Mouse (Mus musculus) brain, adult 2 months (tissue): ENCODE measurements around the gene Ncoa6.

Experiments used
- DNase-seq: peaks from one replicate; pipeline ENCODE4 v3.0.0; 2011; ENCODE audit warnings: low read depth, low spot score

The Ncoa6 gene

DNA sequence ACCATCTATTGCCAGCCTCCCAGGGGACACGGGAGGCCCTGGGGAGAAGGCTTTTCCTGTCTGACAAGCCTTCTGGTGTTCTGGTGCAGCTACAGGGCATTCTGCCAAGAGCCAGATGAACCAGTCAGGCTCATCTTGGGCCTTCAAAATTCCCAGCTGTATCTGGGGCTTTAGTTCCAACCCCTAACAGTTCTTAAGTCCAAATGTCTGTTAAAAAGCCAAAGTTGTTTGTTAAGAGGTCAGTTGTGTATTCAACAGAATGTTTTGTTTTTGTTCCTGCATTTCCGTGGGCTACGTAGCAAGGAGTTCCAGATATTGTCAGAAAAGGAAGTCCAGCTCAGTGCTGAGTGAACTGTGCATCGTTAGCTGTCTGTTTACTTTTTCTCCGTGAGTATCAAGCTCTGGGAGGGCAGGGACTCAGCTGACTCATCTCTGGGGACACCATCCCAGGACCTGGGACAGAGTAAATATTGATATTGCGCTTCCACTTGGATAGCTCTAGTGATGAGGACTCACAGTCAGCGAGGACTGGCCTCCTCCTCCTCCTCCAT is 104.3 kb downstream of the Ncoa6 start:
- DNase-seq, result peak; percentile 62

DNA sequence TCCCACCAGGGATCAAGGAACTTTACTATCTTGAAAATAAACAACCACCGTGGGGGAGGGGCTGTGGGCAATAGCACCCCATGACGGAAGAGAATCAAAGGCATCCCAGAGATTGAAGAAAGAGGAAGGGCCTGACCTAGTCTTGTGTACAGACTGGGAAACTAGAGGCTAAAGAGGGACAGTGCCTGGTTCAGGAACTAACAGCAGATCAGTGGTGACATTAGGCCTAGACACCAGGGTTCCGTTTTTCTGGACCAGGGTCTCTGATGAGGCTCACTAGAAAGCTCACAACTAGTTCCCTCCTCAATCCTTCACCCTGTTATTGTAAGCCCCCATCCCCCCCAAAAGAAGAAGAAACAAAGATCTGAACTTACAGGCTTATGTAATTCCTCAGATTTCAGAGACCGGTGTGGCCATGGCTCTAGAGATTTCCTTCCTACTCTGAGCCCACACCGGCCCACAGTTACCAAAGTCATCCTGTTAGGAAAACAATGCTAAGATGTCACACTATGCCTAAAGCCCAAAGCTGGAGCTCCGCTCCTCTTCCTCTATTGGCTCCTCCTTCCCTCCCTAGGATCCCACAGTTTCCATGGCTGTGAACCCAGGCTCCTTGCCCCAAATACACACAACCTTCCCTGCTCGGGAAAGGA is 105.9 kb downstream of the Ncoa6 start:
- DNase-seq, result no peak

DNA sequence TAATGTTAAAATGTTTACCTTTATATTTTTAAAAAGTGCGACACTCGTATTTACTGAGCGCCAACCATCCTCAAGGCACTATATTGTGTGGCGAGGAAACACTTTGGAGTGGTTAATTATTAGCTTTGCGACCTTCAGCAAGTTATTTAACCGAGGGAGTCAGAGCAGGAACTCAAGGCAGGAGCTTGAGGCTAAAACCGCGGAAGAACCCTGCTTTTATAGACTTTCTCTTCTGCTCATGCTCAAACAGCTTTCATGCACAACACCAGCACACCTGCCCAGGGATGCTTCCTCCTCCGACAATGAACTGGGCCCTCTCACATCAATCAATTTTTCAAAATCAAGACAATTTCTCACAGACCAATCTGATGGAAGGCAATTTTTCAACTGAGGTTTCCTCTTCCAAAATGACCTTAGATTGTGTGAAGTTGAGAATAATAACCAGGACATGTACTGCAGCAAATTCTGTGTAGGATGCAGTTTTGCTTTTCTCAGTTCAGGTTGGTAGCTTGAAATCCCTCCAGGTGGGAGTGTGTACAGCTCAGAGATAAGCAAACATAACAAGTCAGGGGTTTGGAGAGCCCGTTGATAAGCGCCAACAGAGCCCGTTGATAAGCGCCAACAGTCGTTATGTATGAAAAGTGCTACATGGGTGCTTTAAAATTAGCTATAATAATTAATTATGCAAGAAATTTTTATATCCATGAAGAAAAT is 115.9 kb downstream of the Ncoa6 start:
- peak; percentile 74 for DNase-seq

DNA sequence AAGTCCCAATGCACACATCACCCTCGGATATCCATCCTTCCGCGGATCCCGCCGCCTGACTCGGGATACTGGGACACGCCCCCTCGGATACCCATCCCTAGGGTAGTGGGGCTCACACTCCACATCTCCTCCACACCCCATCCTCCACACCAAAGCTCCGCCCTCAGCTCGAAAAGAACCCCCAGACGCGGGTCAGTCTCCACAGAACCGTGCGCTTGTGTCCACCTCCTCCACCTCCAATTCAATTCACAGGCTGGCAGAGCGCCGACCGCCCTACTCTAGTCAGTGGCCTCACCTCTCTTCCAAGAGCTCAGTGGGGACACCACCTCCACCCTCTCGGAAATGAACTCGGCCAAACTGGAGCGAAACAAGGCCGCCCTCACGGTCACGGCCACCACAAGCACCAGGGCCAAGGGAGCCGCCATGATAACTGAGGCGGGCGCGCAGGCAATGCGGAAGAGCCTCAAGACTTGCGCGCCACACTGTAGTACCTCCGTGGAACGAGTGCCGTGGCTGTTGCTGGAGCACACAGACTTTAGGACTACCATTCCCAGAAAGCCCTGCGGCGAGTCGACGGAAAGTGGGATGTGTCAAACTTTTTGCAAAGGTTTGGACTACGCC is 116.6 kb downstream of the Ncoa6 start, which contains the start of gene Pigu:
Pigu (minus strand) TSS at position 460 of the 621 bp plus-strand sequence.
- DNase-seq, result peak; percentile 100

DNA sequence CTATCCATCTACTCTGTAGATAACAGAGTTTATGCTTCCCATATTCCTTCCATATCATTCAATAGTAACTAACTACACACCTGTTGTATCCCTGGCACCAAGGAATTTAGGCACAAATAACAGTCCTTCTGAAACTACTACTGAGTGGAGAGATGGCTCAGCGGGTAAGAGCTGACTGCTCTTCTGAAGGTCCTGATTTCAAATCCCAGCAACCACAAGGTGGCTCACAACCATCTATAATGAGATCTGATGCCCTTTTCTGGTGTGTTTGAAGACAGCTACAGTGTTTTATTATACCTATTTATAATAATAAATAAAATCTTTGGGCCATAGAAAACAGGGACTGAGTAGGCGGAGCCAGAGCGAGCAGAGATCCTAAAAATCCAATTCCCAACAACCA is 119.3 kb downstream of the Ncoa6 start:
- DNase-seq, result no peak

DNA sequence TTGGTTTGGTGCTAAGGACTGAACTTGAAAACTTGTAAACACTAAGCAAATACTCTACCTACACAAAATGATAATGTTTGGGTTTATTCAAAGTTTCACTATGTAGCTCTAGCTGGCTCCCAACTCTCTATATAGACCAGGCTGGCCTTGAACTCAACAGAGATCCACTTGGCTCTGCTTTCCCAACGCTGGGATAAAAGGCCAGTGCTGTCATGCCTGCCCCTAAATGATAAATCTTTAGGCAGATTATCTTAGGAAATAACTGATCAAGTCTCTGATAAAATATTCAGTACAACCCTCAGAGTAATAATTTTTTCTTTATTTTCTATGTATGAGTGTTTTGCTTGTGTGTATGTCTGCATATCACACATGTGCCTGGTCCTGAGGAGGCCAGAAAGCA is 127.0 kb downstream of the Ncoa6 start:
- no peak for DNase-seq
